Mouse (Mus musculus) testis, adult 2 months (tissue): ENCODE measurements around the gene Gm20388. TPM values are rescaled to one million over a fixed set of nuclear protein-coding genes. Genes with fewer than 3 reads are reported as not detected.

Experiments used
- H3K27ac ChIP-seq: fragments of 200-500 bp; 2 replicates; pipeline ENCODE4 v1.5.1; 2012; ENCODE audit warnings: low read depth, low read length; ENCODE audit not compliant: control insufficient read depth, insufficient read depth
- H3K27me3 ChIP-seq: fragments of 200-500 bp; 2 replicates; pipeline ENCODE4 v1.6.1; 2012; ENCODE audit warnings: mild to moderate bottlenecking, low read length, moderate library complexity; ENCODE audit not compliant: control insufficient read depth, insufficient read depth
- H3K36me3 ChIP-seq: fragments of 200-500 bp; 2 replicates; pipeline ENCODE4 v1.6.1; 2012; ENCODE audit warnings: mild to moderate bottlenecking, low read length; ENCODE audit not compliant: control insufficient read depth, insufficient read depth
- H3K4me1 ChIP-seq: fragments of 200-500 bp; 2 replicates; pipeline ENCODE4 v1.6.1; 2012; ENCODE audit warnings: low read length; ENCODE audit not compliant: control insufficient read depth, insufficient read depth
- H3K4me3 ChIP-seq: fragments of 200-500 bp; 2 replicates; pipeline ENCODE4 v1.5.1; 2012; ENCODE audit warnings: low read depth, mild to moderate bottlenecking, low read length, moderate library complexity, mixed read lengths; ENCODE audit not compliant: control insufficient read depth
- CTCF ChIP-seq: fragments of 200-500 bp; IDR thresholded peaks from 2 replicates; pipeline ENCODE4 v1.5.1; 2012; ENCODE audit warnings: low read depth, mild to moderate bottlenecking, inconsistent platforms, low read length, moderate library complexity; ENCODE audit not compliant: control insufficient read depth, insufficient read depth, insufficient replicate concordance
- POLR2A ChIP-seq: fragments of 200-500 bp; IDR thresholded peaks from 2 replicates; pipeline ENCODE4 v1.6.1; 2012; ENCODE audit warnings: low read depth, mild to moderate bottlenecking, inconsistent platforms, low read length, moderate library complexity; ENCODE audit not compliant: control insufficient read depth
- polyA plus RNA-seq: library from polyadenylated mRNA; depleted of rRNA; stranded (reverse); fragments of >200 nt; gene quantifications from 2 replicates; pipeline ENCODE4 v1.2.3, GENCODE M21; 2012

Gm20388 gene
- polyA plus RNA-seq, 1 experiment: 5.6 TPM

DNA sequence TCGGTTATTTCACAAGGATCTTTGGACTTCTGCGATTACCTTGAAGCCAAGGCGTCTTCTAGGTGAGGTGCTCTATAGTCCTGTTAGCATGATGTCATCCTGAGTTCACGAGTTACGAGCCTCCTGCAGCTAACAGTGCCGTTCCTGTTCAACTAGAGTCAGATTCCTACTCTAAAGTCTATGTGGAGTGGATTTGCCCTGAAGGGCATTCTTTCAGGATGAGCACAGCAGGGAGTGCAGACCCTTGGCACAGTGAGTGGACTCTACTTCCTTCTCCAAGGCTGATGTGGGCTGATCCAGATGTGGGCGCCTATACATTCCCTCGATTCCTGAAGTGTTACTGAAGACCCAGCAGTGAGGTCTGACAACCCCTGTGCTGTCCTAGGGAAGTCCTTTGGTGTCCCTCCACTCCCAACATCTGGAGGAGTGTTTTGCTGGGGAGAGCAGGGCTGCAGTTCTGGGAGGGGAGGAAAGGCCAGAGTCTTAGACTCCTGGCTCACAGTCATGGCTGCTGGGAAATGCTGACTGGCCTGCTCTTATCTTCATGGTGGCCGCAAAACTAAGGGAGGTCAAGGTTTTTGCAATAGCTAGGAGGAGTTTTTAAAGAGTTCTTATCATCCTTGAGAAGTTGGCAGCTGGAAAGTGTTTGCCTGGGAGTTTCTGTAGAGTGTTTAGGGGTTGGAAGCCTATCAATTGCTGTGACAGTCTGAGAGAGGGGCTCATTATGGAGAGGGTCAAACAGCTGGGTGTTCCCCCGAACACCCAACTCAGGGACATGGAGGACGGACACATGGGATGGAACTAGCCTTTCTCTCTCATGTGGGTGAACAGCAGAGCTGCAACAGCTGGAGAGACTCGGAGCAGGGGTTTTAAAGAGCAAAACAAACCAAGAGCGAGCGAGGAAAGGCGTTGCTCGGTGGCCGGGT lies 3737.9 kb downstream of the Gm20388 start:
- H3K4me1 ChIP-seq: peaks cover 5% of the 10 kb centered on the region
- no peak overlapping the region for H3K4me3 ChIP-seq
- no peaks in the 10 kb centered on the region for H3K36me3 ChIP-seq
- TF ChIP-seq POLR2A (no peak), CTCF (no peak)
- peak overlapping the region; percentile 62 for H3K27ac ChIP-seq
- H3K27me3 ChIP-seq: no peaks in the 10 kb centered on the region

DNA sequence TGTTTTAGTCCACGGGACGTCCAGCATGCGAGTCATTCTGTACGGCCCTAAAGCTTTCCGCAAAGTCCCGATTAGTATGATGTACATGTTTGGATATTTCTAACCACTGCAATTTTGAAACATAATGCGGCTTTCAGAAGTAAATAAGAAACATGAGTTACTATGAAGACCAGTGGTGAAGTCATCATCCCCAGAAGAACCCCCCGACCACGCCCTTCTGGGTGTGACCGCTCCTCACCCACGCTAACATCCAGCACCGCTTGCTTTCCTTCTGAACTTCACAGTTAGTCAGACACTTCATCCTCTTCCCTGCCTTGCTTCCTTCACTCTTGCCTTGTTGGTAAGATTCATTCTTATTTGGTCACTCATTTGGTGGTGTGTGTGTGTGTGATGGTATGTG lies 3738.8 kb downstream of the Gm20388 start:
- H3K4me3 ChIP-seq: no peak overlapping the region
- TF ChIP-seq CTCF: no peak
- TF ChIP-seq POLR2A: no peak
- H3K27ac ChIP-seq: no peak overlapping the region
- peaks cover 8% of the 10 kb centered on the region for H3K4me1 ChIP-seq
- no peaks in the 10 kb centered on the region for H3K36me3 ChIP-seq
- H3K27me3 ChIP-seq: peaks cover 8% of the 10 kb centered on the region

DNA sequence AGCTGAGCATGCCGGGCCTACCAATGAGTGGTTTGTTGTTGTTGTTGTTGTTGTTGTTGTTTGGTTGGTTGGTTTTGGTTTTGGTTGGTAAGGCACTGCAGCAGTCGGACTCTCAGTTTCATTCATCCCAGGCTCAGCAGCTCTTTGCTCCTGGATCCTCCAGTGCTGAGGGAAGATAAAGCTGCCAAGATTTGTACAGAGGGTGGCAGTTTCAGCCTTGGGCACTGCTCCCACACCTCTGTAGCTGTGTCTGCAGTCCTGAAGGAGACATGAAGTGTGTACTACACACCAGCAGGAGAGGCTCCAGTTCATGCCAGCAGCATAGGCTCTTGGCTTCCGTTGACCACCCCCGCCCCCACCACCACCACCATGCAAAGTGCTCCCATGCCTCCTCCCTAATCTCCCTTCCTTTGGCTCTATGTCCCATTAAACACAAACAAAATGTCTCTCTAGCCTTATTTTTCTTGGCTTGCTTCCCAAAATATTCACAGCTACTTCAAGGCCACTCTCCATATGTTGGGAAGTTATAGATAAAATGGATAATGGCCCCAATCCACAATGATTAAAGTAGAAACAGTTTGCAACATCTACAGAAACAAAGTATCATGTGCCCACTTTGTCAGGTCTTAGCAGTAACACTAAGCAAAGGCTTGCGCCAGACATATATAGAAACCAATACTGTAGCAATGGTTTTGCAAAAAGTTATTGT lies 3740.9 kb downstream of the Gm20388 start:
- Histone ChIP-seq H3K27ac (no peak overlapping the region), H3K36me3 (no peaks in the 10 kb centered on the region), H3K4me1 (peaks cover 8% of the 10 kb centered on the region), H3K27me3 (peaks cover 8% of the 10 kb centered on the region), H3K4me3 (no peak overlapping the region)
- TF ChIP-seq CTCF (no peak), POLR2A (no peak)

DNA sequence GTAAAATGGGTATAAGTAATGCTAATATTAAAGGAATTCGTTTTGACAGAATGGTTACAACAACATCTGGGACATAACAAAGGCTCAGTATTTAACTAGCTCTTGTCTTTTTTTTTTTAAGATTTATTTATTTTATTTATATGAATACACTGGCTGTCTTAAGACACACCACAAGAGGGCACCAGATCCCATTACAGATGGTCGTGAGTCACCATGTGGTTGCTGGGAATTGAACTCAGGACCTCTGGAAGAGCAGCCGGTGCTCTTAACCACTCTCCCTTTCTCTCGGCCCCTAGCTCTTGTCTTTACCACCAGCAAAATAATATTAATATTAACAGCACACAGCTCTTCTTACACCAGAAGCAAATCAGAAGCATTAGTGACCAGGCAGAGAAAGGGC lies 3742.0 kb downstream of the Gm20388 start:
- Histone ChIP-seq H3K27me3 (peaks cover 8% of the 10 kb centered on the region), H3K4me1 (peaks cover 8% of the 10 kb centered on the region), H3K27ac (no peak overlapping the region), H3K36me3 (no peaks in the 10 kb centered on the region), H3K4me3 (no peak overlapping the region)
- no peak for TF ChIP-seq POLR2A
- TF ChIP-seq CTCF: no peak

DNA sequence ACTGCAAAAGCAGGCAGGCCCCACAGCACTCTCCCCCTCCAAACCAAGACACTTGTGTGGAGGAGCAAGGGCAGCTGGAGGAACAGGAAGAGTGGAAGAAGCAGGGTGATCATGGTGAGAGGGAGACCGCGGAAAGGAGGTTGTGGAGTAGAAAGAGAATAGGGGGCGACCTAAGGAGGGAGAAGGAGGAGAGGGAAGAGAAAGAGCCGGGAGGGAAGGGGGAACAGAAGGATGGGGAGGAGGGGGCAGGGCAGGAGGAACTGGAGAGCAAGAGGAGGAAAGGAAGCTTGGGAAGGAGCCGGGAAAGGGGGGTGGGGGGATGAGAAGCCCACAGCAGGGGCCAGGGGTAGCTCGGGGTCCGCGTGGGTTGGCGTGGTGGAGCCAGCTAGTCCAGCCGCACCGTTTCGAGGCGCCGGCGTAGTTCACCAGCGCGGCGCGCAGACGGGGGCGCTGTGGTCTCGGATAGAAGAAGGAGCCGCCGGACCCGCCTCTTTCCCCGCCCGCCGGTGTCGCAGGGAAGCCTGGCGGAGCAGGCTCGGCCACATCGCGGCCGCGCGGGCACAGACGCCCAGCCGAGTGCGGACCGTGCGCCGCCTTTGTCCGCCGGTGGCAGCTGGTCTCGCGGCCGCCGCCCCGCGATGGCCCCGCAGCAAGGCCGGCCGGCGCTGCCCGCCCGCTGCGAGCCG lies 3742.8 kb downstream of the Gm20388 start, which contains the start of gene Rhou:
Gene Rhou (plus strand): TSS at position 622 of the 686 bp plus-strand sequence.
- TF ChIP-seq POLR2A (peak; percentile 61), CTCF (peak; percentile 24; the same call in 1 of the 2 replicates)
- H3K4me1 ChIP-seq: peaks cover 6% of the 10 kb centered on the region
- peak within 1 kb of the TSS; percentile 72 for H3K27ac ChIP-seq
- H3K4me3 ChIP-seq: peak within 1 kb of the TSS; percentile 90
- peaks cover 8% of the 10 kb centered on the region for H3K27me3 ChIP-seq
- no peaks in the 10 kb centered on the region for H3K36me3 ChIP-seq

DNA sequence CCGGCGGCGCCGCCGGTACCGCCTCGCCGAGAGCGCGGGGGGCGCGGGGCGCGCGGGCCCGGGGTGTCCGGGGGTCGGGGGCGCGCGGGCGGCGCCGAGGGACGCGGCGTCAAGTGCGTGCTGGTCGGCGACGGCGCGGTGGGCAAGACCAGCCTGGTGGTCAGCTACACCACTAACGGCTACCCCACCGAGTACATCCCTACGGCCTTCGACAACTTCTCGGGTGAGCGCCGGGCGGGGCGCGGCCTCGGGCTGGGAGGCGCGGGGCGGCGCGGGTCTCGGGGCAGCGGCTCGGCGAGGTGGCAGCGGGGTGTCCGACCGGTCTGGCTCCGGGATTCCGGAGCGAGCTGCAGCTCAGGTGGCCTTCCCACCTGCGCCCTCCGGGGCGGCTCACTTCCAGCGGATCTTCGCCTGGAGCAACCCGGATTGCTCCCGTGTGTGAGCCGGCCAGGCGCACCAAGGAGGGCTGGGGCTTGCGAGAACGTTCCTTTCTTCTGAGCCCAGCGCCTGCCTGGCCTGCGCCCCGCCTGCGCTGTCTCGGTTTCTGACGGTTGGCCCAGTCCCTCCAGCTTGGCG lies 3743.4 kb downstream of the Gm20388 start:
- H3K36me3 ChIP-seq: no peaks in the 10 kb centered on the region
- H3K4me1 ChIP-seq: peaks cover 5% of the 10 kb centered on the region
- H3K27me3 ChIP-seq: peaks cover 8% of the 10 kb centered on the region
- peak overlapping the region; percentile 90 for H3K4me3 ChIP-seq
- TF ChIP-seq POLR2A (no peak), CTCF (no peak)
- H3K27ac ChIP-seq: peak overlapping the region; percentile 72
